Mouse (Mus musculus): ENCODE measurements around the gene Stambpl1. TPM values are rescaled to one million over a fixed set of nuclear protein-coding genes. Genes with fewer than 3 reads are reported as not detected.

Gene Stambpl1
- total and polyA plus RNA-seq, 2 experiments from 2014 or later = 19.4 to 21.2 TPM

GRCm38 (mm10) chr19:34250621-34251020, 58.6 kb downstream of the Stambpl1 start:
- H3K4me2 ChIP-seq (ENCODE audit: low read depth, low read length) = no peak overlapping the region
- no peak for TF ChIP-seq CTCF (IDR thresholded peaks at IDR 0.05; ENCODE audit: low read depth)
- H3K4me1 ChIP-seq (ENCODE audit: insufficient read depth, low read length) = 0 out of 2 replicates have a peak, but pooled peaks cover 6% of the 10 kb centered on the region
- no peaks in the 10 kb centered on the region for H3K9me3 ChIP-seq (ENCODE audit: low read length)
- H3K36me3 ChIP-seq (ENCODE audit: insufficient read depth, low read length) = no peaks in the 10 kb centered on the region
- 87% methylated on average over 4 of the region's 4 CpGs for WGBS
- no peak overlapping the region for H3K9ac ChIP-seq (replicated peaks; ENCODE audit: low read length)
- H3K27ac ChIP-seq = no peak overlapping the region
- ATAC-seq = no peak
- H3K27me3 ChIP-seq (ENCODE audit: insufficient read depth, low read length) = no peaks in the 10 kb centered on the region
- no peak for DNase-seq (ENCODE audit: low spot score)
- no peak overlapping the region for H3K4me3 ChIP-seq (ENCODE audit: low read length)

- Histone ChIP-seq H3K27ac (no peak overlapping the region), H3K36me3 (ENCODE audit: insufficient read depth, low read length) (no peaks in the 10 kb centered on the region), H3K4me3 (ENCODE audit: low read length) (no peak overlapping the region), H3K9me3 (ENCODE audit: low read length) (no peaks in the 10 kb centered on the region), H3K27me3 (ENCODE audit: insufficient read depth, low read length) (no peaks in the 10 kb centered on the region), H3K9ac (replicated peaks; ENCODE audit: low read length) (no peak overlapping the region), H3K4me2 (ENCODE audit: low read depth, low read length) (no peak overlapping the region), H3K4me1 (ENCODE audit: insufficient read depth, low read length) (0 out of 2 replicates have a peak, but pooled peaks cover 6% of the 10 kb centered on the region)
- DNase-seq (ENCODE audit: low spot score) = no peak
- WGBS = 79% methylated on average over 2 of the region's 2 CpGs
- no peak for TF ChIP-seq CTCF (IDR thresholded peaks at IDR 0.05; ENCODE audit: low read depth)
- no peak for ATAC-seq
Measured at GRCm38 (mm10) chr19:34251900-34252299, 59.9 kb downstream of the Stambpl1 start.

- Histone ChIP-seq H3K27ac (no peak overlapping the region), H3K36me3 (ENCODE audit: insufficient read depth, low read length) (no peaks in the 10 kb centered on the region), H3K9me3 (ENCODE audit: low read length) (no peaks in the 10 kb centered on the region), H3K9ac (replicated peaks; ENCODE audit: low read length) (no peak overlapping the region), H3K4me1 (ENCODE audit: insufficient read depth, low read length) (0 out of 2 replicates have a peak, but pooled peaks cover 6% of the 10 kb centered on the region), H3K4me3 (ENCODE audit: low read length) (no peak overlapping the region), H3K4me2 (ENCODE audit: low read depth, low read length) (no peak overlapping the region), H3K27me3 (ENCODE audit: insufficient read depth, low read length) (no peaks in the 10 kb centered on the region)
- no peak for DNase-seq (ENCODE audit: low spot score)
- no peak for TF ChIP-seq CTCF (IDR thresholded peaks at IDR 0.05; ENCODE audit: low read depth)
- 86% methylated on average over 9 of the region's 9 CpGs for WGBS
- no peak for ATAC-seq
Measured at GRCm38 (mm10) chr19:34252450-34252849, 60.4 kb downstream of the Stambpl1 start.

- H3K4me2 ChIP-seq (ENCODE audit: low read depth, low read length) = peak overlapping the region; percentile 18; the same call in 1 of the 2 replicates
- TF ChIP-seq CTCF (IDR thresholded peaks at IDR 0.05; ENCODE audit: low read depth) = no peak
- H3K4me1 ChIP-seq (ENCODE audit: insufficient read depth, low read length) = 0 out of 2 replicates have a peak, but pooled peaks cover 6% of the 10 kb centered on the region
- no peak for DNase-seq (ENCODE audit: low spot score)
- no peak overlapping the region for H3K9ac ChIP-seq (replicated peaks; ENCODE audit: low read length)
- no peak overlapping the region for H3K27ac ChIP-seq
- H3K4me3 ChIP-seq (ENCODE audit: low read length) = no peak overlapping the region
- no peaks in the 10 kb centered on the region for H3K9me3 ChIP-seq (ENCODE audit: low read length)
- no peaks in the 10 kb centered on the region for H3K27me3 ChIP-seq (ENCODE audit: insufficient read depth, low read length)
- whole genome bisulfite sequencing = 50% methylated on average over 14 of the region's 14 CpGs
- H3K36me3 ChIP-seq (ENCODE audit: insufficient read depth, low read length) = no peaks in the 10 kb centered on the region
- ATAC-seq = no peak
Measured at GRCm38 (mm10) chr19:34254101-34254879, 62.3 kb downstream of the Stambpl1 start.

- Histone ChIP-seq H3K4me3 (ENCODE audit: low read length) (no peak within 1 kb of the TSS), H3K4me2 (ENCODE audit: low read depth, low read length) (no peak within 1 kb of the TSS), H3K36me3 (ENCODE audit: insufficient read depth, low read length) (no peaks in the 10 kb centered on the region), H3K9ac (replicated peaks; ENCODE audit: low read length) (no peak within 1 kb of the TSS), H3K9me3 (ENCODE audit: low read length) (no peaks in the 10 kb centered on the region), H3K27ac (no peak within 1 kb of the TSS), H3K4me1 (ENCODE audit: insufficient read depth, low read length) (0 out of 2 replicates have a peak, but pooled peaks cover 6% of the 10 kb centered on the region), H3K27me3 (ENCODE audit: insufficient read depth, low read length) (no peaks in the 10 kb centered on the region)
- no peak for TF ChIP-seq CTCF (IDR thresholded peaks at IDR 0.05; ENCODE audit: low read depth)
- 63% methylated on average over 16 of the region's 16 CpGs for WGBS
- no peak for DNase-seq (ENCODE audit: low spot score)
- ATAC-seq = no peak
Measured at GRCm38 (mm10) chr19:34254880-34255681, 63.1 kb downstream of the Stambpl1 start, which contains the start of gene Acta2. Gene Acta2 (minus strand): TSS chr19:34255590.

GRCm38 (mm10) chr19:34256149-34256548, 64.1 kb downstream of the Stambpl1 start:
- Histone ChIP-seq H3K9ac (replicated peaks; ENCODE audit: low read length) (no peak overlapping the region), H3K36me3 (ENCODE audit: insufficient read depth, low read length) (no peaks in the 10 kb centered on the region), H3K4me2 (ENCODE audit: low read depth, low read length) (no peak overlapping the region), H3K9me3 (ENCODE audit: low read length) (no peaks in the 10 kb centered on the region), H3K27me3 (ENCODE audit: insufficient read depth, low read length) (no peaks in the 10 kb centered on the region), H3K4me3 (ENCODE audit: low read length) (no peak overlapping the region), H3K27ac (no peak overlapping the region), H3K4me1 (ENCODE audit: insufficient read depth, low read length) (0 out of 2 replicates have a peak, but pooled peaks cover 6% of the 10 kb centered on the region)
- no peak for TF ChIP-seq CTCF (IDR thresholded peaks at IDR 0.05; ENCODE audit: low read depth)
- ATAC-seq (no peak), DNase-seq (ENCODE audit: low spot score) (no peak)
- WGBS = 80% methylated on average over 5 of the region's 5 CpGs

Measured in hindbrain, postnatal 0 days (tissue).